Mouse (Mus musculus): ENCODE results near the gene Map3k7. TPM values are rescaled to one million over a fixed set of nuclear protein-coding genes. Genes with fewer than 3 reads are reported as not detected.
"Not testable (repeated sequence)": the region's sequence is repeated elsewhere in the genome, so short reads cannot be mapped to it uniquely, and the experiment has no call there.

Gene Map3k7
- total RNA-seq, 2 experiments from 2014 or later: 24.3 to 39.5 TPM

- ATAC-seq (replicated peaks; ENCODE audit: poor library complexity): no peak
Observed at GRCm38 (mm10) chr4:31975260-31975950, 11.5 kb downstream of the Map3k7 start.

DNA sequence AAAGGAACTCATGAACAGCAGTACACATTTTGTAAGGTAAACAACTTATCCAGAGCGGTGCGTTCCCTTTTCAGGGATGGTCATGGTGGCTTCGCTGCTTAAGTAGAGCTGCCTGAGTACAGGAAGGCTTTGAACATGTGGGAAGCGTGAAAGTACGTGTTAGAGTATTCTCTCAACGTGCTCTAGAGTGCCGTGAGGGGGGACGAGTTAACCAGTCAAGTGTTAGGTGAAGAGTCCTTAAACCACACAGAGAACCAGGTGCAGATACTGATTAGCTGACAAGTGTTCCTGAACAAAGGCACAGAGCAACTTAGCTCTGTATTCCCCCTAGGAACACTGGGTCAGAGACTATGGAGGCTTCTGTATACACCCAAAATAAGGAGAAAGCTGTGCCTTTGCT is 18.0 kb downstream of the Map3k7 start:
- ATAC-seq (replicated peaks; ENCODE audit: poor library complexity): no peak

DNA sequence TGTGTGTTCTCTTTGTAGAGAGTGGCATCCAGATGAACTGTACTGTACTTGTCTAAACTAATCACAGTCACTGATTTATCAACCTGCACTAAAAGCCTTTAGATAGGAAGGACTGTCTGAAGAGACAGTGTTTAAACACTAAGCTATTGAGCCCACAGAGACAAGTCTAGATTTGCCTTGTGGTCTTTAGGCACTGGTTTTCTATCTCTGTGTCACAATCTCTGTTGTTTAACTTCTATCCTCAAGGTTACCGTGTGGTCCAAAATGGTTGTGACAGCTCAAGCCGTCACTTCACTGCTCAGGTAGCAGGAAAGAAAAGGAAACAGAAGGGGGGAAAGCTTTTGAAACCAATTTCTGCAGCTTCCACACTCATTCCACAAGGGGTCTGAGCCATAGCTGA is 29.5 kb downstream of the Map3k7 start:
- ATAC-seq (replicated peaks; ENCODE audit: poor library complexity): no peak

DNA sequence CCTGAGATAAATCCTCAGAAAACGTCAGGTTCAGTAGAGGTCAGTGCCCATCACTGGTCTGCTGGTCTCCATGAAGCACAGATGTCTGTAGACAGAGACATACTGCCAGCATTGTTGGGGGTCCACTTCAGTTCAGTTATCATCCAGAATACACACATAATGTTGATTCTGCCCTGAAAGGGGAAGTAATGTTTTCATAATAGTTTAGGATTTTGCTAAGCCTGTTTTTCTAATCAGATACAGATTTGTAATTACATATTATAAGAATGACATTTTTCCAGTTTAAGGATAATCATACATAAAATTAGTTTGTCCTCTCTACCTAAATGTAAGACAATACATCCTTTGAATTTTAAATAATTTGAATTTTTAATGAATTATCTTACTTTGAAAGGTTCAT is 30.0 kb downstream of the Map3k7 start:
- ATAC-seq (replicated peaks; ENCODE audit: poor library complexity): no peak

GRCm38 (mm10) chr4:32001498-32001897 is 37.6 kb downstream of the Map3k7 start:
- ATAC-seq (replicated peaks; ENCODE audit: poor library complexity): no peak

DNA sequence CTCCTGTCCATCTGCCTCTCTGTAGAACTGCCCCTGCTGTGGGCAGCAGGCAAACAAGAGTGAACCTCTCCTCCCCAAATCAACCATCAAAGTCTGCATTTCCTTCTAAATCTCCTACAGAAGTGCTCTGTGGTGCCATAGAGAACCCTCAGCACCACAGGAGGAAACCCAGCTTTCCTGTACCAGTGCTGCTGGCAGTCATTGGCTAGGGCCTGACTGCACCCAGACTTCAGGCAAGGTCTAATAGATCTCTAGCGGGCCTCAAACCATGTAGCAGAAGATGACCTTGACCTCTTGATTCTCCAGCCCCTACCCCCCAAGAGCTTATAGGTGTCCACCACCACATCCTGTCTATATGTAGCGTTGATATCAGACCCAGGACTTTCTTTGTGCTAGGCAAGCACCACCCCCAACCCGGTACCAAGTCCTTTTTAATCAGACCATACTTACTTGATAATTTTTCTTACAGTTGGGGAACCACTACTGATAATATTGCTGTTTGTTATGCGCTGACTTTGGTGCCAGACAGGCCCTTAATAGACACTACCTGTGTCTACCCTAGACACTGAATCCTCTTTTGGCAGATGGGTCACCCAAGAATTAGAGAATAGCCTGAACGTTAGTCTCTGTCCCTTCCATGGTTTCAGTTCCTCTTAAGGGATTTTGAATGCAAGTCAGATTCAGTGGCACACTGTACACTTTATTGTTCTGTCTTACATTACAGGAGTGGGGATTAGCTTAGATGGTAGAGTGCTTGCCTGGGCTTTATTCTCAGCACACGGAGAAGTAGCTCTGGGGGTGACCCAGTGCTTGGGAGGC is 41.1 kb downstream of the Map3k7 start:
- peak; percentile 80 for ATAC-seq (replicated peaks; ENCODE audit: poor library complexity)

- no peak for ATAC-seq (replicated peaks; ENCODE audit: poor library complexity)
Observed at GRCm38 (mm10) chr4:32007174-32007573, 43.3 kb downstream of the Map3k7 start.

DNA sequence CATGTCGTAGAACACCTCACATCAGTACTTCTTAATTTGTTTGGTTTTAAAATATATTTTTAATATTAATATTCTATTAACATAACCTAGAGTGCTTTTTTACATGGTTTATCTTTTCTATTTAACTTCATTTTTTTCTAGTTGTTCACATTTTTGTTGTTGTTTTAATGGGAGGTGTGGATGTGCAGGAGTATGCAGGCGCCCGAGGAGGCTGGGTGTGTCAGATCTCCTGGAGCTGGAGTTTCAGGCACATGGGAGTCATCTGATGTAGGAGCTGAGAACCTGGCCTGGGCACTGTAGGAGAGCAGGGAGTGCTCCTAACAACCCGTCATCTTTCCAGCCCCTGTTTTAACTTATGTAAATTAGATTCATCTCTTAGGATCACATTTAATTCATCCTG is 44.2 kb downstream of the Map3k7 start:
- ATAC-seq (replicated peaks; ENCODE audit: poor library complexity): no peak

DNA sequence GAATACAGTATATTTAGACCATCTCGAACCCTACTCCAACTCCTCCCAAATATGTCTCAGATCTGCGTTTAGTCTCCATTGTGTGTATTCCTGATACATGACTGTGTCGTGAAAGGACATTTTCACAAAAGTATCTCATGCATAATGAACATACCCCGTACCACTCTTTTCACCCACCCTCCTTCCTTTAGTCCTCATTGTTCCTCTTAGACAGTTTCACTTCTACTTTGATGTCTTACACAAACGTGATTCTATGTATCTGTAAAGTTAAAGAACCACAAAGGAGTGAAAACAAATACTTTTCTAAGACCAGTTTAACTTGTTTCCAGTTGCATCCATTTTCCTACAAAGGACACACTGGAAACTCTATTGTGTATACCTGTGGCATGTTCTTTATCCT is 46.9 kb downstream of the Map3k7 start:
- peak; percentile 69 for ATAC-seq (replicated peaks; ENCODE audit: poor library complexity)

DNA sequence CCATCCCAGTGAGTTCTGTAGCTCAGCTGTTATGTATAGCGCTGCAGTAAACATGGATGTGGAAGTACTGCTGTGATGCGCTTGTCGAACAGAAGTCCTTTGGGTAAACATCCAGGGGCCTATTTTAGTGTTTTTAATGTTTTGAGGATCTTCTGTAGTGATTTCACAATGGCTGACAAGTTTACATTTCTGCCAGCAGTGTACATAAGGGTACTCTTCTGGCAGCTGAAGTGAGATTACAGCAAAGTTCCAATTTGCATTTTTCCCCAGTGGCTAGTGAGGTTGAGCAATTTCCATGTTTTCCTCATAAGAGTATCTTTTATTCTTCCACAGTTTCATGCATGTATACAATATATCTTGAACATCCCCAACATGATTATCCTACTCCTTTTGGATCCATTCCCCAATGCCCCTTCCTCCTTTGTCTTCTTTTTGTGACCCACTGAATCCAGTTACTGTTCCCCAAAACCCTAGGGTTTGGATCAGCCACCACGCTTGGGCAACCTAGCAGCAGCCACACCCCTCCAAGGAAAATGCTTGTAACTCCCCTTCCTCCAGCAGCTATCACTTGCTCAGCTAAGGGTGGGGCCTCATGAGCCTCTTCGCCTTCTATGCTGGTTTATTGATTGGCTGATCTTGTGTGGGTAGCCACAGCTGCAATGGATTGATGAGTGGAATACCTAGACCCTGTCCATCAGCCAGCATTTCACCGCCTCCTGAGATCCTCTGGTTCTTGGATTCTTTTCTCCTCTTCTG is 47.5 kb downstream of the Map3k7 start:
- peak; percentile 81 for ATAC-seq (replicated peaks; ENCODE audit: poor library complexity)

DNA sequence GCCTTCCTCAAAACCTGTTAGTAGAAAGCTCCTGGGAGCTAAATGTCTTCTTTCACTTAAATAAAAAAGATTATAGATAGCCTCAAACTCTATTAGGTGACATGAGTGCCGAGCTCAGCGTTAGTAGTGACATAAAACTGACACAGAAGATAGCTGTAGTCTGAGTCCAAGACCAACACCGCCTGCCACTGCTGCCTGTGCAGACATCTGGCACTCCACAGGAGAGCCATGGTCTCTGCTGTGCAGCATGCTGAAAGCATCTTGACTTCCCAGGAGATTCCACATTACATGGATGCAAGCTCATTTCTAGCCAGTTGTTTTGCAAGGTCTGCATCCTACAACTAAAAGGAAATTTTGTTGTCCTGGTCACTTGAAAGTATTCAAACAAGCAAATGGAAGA is 57.2 kb downstream of the Map3k7 start:
- ATAC-seq (replicated peaks; ENCODE audit: poor library complexity): no peak

- no peak for ATAC-seq (replicated peaks; ENCODE audit: poor library complexity)
Observed at GRCm38 (mm10) chr4:32022321-32022720, 58.4 kb downstream of the Map3k7 start.

- not testable (repeated sequence) for ATAC-seq (replicated peaks; ENCODE audit: poor library complexity)
Observed at GRCm38 (mm10) chr4:32024170-32024569, 60.3 kb downstream of the Map3k7 start.

DNA sequence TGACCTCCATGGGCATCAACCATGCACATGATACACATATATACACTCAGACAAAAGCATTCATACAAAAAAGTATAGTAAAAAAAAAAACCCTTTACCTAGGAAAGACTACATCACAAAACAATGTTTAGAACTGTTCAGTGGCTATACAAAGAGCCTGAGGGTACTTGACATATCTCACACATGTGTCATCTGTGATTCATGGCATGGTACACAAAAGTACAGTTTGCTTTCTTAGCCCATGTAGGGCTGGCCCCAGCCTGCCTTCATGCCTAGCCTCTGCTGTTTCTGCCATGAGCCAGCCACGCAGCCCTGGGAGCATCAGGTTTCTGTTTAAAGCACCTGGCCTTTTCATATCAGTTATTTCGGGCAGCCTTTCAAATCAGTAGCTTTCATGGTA is 61.2 kb downstream of the Map3k7 start:
- no peak for ATAC-seq (replicated peaks; ENCODE audit: poor library complexity)

DNA sequence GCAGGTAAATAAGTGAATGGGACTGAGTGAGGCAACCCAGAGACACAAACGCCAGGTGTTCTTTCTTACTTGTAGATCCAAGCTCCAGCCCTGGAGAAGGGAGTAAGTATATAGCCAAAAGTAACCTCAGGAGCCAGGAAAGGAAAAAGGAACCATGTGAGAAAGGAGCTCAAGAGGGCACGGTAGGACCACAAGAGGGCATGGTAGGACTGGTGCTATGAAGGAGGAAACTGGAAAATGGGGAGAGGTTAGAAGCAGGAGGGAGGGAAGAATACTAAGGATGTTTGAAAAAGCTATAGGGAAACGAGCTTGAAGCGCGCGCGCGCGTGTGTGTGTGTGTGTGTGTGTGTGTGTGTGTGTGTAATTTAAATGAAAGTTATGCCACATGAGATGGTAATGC is 63.2 kb downstream of the Map3k7 start:
- ATAC-seq (replicated peaks; ENCODE audit: poor library complexity): no peak

DNA sequence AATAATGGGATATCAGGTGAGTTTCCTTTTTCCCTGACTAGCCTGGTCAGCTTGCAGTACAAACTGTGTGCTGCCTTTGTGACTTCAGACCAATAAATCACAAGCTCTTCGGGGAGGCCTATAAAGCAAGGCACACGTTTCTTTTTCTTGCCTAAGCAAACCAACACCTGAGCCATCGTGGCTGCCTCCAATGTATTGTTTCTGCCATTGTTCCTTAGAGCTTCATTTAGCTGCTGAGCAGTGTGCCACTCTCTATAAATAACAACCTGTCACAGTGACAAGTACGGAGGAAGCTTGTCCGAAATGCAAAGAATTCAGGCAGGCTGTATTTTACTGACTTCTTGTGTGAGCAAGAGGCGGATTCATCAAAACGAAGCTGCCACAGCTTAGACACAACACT is 73.4 kb downstream of the Map3k7 start:
- no peak for ATAC-seq (replicated peaks; ENCODE audit: poor library complexity)

DNA sequence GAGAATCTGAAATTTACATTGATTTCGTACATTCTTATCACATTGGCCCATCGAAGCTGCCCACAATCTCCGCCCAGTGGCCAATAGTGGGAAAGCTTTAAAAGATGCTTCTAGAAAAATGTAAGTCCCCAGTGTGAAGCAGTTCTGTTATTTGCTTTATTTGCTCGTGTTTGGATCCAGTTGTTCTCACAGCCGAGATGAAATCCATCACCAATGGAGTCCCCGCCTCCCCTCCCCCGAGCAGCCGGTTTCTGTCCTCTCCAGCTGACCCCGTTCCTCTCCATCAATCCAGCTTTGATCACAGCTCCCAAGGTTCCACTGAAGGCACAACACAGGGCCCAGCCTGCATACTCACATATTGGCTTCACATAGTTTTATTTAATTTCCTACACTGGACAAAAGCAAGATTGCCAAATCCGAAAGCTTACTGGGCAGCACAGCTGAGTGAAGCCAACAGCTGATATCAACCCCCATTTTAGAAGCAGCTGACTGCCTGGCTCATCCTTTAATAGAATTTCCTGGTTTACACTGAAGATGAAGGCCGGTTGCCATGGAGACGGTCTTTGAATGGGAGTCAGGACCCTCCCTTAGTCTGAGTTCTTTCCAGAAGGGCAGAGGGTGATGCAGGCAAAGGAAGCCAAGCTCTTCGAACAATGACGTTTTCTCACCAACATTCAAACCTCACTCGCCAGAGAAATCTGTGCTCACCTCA is 78.0 kb downstream of the Map3k7 start:
- no peak for ATAC-seq (replicated peaks; ENCODE audit: poor library complexity)

DNA sequence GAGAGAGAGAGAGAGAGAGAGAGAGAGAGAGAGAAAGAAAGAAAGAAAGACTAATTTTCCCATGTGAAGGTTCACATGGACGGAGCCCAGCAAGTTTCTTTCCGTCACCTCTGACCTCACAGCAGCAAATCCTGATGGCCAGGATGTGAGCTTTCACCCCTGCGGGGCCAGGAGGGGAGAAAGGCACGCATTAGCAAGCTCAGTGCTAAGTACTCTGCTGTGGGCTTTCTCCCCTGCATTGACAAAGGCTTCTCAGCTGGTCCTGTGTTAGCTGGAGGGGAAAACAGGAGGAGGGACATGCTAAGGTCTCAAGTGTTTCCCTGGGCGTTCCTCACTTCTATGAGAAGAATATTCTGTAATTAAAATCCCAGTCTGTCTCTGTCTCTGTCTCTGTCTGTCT is 81.3 kb downstream of the Map3k7 start:
- ATAC-seq (replicated peaks; ENCODE audit: poor library complexity): no peak

- ATAC-seq (replicated peaks; ENCODE audit: poor library complexity): no peak
Observed at GRCm38 (mm10) chr4:32049824-32050223, 85.9 kb downstream of the Map3k7 start.

- no peak for ATAC-seq (replicated peaks; ENCODE audit: poor library complexity)
Observed at GRCm38 (mm10) chr4:32053171-32053570, 89.3 kb downstream of the Map3k7 start.

Data from megakaryocyte progenitor cell, adult 5-6 weeks (primary cell).